Mouse (Mus musculus) CD4-positive, CD25-positive, alpha-beta regulatory T cell, adult 4 months (primary cell): ENCODE results near the gene Auts2. TPM values are rescaled to one million over a fixed set of nuclear protein-coding genes. Genes with fewer than 3 reads are reported as not detected.

Source experiments
- ATAC-seq: one replicate; pipeline ENCODE4 v1.8.0; 2017
- polyA plus RNA-seq, 2 experiments: library from polyadenylated mRNA; unstranded; fragments of 100-300 nt; shearing (Covaris generic); gene quantifications; one replicate each; pipeline ENCODE4 v1.2.1; 2017

The Auts2 gene
- polyA plus RNA-seq, 2 experiments from 2014 or later = 0.75 TPM; not detected in 1

DNA sequence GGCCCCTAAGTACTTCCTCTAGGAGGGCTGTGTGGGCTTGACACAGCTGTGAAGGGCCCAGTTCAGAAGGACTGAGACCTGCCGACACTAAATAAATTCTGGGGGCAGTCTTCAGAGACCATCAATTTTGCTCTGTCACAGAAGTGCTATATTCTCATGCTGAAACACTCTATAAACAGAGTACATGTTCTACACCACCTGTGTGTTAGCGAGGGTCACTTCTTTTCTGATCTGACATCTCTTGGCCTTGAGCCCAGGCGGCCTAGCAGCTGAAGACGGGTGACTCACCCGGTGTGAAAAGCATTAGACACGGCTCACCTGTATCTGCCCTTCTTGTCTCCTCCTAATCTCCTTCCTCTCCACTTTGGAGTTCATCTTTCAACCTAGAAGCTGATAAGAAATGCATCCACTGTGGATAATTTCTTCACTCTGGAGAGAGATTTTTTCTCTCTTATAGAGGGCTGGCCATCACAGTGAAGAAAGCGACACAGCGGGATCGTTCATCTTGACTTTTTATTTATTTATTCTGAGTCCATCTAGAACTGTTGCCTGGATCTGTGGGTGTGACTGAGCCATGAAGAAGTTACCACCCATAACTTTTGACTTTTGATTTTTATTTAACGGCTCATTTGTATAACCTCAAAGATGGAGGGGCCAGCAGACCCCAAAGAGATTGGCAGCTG lies 469.3 kb downstream of the Auts2 start:
- ATAC-seq = no peak

- ATAC-seq = no peak
Observed at GRCm38 (mm10) chr5:132072356-132072755, 470.8 kb downstream of the Auts2 start.

- no peak for ATAC-seq
Observed at GRCm38 (mm10) chr5:132067750-132068739, 475.1 kb downstream of the Auts2 start.

DNA sequence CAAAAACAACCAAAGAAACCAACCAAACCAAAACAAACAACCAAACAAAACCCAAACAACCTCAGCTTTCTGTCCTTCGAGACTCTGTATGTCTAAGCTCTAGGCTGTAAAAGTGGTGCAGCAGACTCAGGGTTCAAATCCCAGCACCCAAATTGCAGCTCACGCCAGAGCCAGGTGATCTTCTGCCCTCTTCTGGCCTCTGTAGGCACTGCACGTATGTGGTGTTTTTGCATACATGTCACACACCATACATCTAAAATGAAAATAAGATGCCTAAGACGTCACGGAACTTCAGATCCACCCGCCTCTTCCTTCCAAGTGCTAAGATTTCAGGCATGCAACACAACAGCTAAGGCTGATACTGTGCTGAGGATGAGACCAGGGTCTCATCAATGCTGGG lies 483.0 kb downstream of the Auts2 start:
- ATAC-seq = no peak

GRCm38 (mm10) chr5:132052637-132053036 lies 490.5 kb downstream of the Auts2 start:
- ATAC-seq = no peak

- ATAC-seq = no peak
Observed at GRCm38 (mm10) chr5:132039584-132039983, 503.6 kb downstream of the Auts2 start.

GRCm38 (mm10) chr5:132033491-132034350 lies 509.4 kb downstream of the Auts2 start:
- ATAC-seq = no peak

GRCm38 (mm10) chr5:132030941-132031531 lies 512.1 kb downstream of the Auts2 start:
- ATAC-seq = no peak

DNA sequence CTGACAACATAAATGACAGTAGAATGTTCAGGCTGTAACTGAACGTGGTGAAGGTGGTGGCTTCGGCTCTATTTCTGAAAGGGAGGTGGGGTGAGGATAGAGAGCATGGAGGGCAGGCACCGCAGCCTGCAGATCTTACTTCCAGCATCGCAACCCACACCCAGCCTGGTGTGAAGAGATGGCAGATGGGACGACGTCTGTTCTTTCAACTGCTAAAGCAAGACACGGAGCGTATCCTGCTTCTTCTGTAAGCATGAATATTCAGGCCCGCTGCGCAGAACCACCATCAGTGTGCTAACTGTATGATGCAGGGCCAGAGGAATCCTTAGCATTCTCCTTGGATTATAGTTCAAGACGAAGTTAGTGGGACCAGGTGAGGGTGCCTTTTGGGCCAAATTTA lies 513.5 kb downstream of the Auts2 start:
- no peak for ATAC-seq

- no peak for ATAC-seq
Observed at GRCm38 (mm10) chr5:132029038-132029437, 514.1 kb downstream of the Auts2 start.

- no peak for ATAC-seq
Observed at GRCm38 (mm10) chr5:132027859-132028498, 515.2 kb downstream of the Auts2 start.

DNA sequence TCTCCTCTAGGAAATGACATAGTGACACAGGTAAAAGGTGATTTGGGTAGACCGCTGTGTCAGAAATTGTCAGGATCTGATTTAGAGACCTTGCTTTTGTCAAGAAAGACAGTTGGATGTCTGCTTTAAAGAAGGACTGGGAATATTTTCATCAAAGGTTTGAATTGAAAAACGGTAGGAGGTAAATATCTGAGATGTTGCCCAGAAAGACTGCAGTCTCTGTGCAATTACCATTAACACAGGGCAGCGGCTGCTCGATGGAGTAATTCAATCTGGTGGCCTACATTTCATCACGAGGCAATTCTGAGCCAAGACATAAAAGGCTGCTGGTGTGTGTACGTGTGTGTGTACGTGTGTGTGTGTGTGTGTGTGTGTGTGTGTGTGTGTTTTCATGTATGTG lies 529.8 kb downstream of the Auts2 start:
- no peak for ATAC-seq

- ATAC-seq = no peak
Observed at GRCm38 (mm10) chr5:132011795-132012194, 531.3 kb downstream of the Auts2 start.

DNA sequence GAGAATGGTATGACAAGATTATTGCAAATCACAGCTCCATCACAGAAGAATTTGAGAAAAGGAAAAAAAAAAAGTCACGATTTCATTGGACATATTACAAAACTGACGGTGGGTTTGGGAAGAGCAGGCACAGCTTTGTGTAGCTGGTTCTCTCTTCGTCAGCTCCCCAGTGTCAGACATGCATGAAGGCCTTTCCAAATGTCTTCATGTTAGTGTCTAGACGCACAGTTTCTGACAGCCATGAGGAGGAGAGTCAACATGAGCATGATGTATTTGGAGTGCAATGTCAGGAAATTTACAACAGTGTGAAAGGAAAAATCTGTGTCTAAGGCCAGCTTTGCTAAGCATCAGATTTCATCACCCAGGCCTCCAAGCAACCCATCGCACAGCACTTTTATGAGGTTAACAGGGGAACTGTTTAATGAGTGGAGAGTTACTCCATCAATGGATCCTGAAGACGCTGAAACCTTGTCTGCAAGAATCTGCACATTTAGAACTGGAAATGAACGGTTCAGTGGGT lies 534.4 kb downstream of the Auts2 start:
- ATAC-seq = no peak

DNA sequence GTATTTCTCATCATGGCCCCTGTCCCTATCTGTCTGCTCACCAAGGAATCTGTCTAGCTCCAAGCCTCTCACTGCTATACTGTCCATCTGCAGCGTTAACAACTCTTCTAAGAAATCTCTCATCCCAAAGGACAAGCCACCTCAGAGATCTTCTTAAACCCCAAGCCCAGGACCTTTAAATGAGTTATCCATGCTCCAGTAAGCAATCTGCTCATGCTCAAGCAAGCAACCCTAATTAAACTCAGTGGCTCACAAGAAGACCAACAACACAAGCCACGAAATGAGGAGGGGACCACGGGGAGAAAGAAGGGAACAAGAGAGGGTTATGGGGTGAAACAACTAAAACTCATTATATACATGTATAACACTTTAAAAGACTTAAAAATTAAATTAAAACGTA lies 535.2 kb downstream of the Auts2 start:
- no peak for ATAC-seq

- ATAC-seq = no peak
Observed at GRCm38 (mm10) chr5:131992681-131993211, 550.4 kb downstream of the Auts2 start.

DNA sequence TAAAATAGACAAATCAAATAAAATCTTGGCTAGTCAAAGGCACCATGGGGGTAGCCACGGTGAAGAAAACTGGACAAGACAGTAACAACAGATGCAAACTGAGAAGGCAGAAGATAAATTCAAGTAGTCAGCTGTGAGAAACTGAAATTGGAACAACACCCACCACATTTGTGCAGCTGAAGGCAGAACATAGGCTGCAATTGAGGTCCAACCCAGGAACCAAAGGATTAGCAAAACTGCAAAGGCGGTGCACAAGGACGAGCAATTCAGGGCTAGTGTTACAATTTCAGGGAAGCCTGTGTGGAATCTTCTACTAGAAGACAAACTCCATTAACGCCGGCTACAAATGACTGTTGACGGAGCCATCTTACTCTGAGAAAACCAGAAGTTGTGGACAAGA lies 550.9 kb downstream of the Auts2 start:
- ATAC-seq = no peak

GRCm38 (mm10) chr5:131990532-131990931 lies 552.6 kb downstream of the Auts2 start:
- no peak for ATAC-seq

DNA sequence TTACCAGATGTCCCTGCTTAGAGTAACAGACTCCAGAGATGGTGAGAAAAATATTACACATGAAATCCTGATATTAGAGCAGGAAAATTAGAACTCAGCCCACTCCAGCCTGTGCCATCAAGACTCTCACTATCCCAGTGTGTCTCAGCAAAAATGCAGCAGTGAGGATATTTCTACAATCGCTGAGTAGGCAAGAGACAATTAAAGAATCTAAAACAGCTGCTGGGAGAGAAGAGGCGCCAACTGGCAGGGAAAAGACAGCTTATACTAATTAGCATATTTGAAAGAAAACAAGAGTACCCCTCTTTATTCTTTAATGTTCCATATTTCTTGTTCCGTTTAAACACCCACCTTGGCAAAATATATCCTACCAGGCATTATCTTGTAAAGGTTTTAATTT lies 561.7 kb downstream of the Auts2 start:
- ATAC-seq = no peak

DNA sequence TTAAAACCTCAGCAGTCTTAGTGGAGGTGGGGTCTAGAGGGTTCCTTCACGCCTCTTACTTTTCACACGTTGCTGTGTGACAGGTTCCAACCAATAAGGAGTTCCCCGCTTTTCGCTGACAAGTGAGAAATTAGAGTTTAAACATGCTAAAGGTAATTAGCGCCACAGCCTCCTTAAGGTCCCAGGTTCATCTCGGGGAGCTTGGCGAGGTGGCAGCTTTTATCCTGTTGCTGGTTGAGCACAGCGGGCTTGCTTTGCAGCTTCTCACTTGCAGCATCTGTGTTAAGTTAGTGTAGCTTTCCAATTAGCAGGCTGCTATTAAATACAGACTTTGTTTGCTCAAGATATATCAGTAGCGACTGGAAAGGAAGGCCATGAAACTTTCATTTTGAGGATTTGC lies 564.2 kb downstream of the Auts2 start:
- no peak for ATAC-seq

GRCm38 (mm10) chr5:131977497-131977896 lies 565.6 kb downstream of the Auts2 start:
- no peak for ATAC-seq
